Mouse (Mus musculus) kidney, embryonic 15.5 days (tissue): Measurements from ENCODE around the gene Rab11a. TPM values are rescaled to one million over a fixed set of nuclear protein-coding genes. Genes with fewer than 3 reads are reported as not detected.

Experiments
- ATAC-seq: fragments of 200-750 bp; cut with Nextera tagmentation; replicated peaks from 2 replicates; pipeline ENCODE4 v1.8.0; 2017; ENCODE audit warnings: moderate TSS enrichment; ENCODE audit not compliant: low FRiP score
- H3K27ac ChIP-seq: fragments of 300-500 bp; sonication (generic); 2 replicates; pipeline ENCODE4 v1.5.1; 2015; ENCODE audit warnings: mild to moderate bottlenecking, inconsistent platforms
- H3K27me3 ChIP-seq: fragments of 300-500 bp; sonication (generic); 2 replicates; pipeline ENCODE4 v1.6.1; 2015; ENCODE audit warnings: inconsistent platforms
- H3K36me3 ChIP-seq: fragments of 300-500 bp; sonication (generic); 2 replicates; pipeline ENCODE4 v1.6.1; 2015; ENCODE audit warnings: inconsistent platforms
- H3K4me1 ChIP-seq: fragments of 300-500 bp; sonication (generic); 2 replicates; pipeline ENCODE4 v1.6.1; 2015; ENCODE audit warnings: inconsistent platforms
- H3K4me2 ChIP-seq: fragments of 300-500 bp; sonication (generic); 2 replicates; pipeline ENCODE4 v1.6.1; 2015; ENCODE audit warnings: moderate library complexity, mild to moderate bottlenecking, inconsistent platforms
- H3K4me3 ChIP-seq: fragments of 300-500 bp; sonication (generic); replicated peaks from 2 replicates; pipeline ENCODE4 v1.5.1; 2015; ENCODE audit warnings: mild to moderate bottlenecking, inconsistent platforms
- H3K9ac ChIP-seq: fragments of 300-500 bp; sonication (generic); 2 replicates; pipeline ENCODE4 v1.6.1; 2015; ENCODE audit warnings: mild to moderate bottlenecking, inconsistent platforms
- H3K9me3 ChIP-seq: fragments of 300-500 bp; sonication (generic); replicated peaks from 2 replicates; pipeline ENCODE4 v1.6.1; 2016; ENCODE audit warnings: inconsistent platforms
- WGBS: fragments of 180-500 bp; shearing (Covaris S2); methylation state at CpG from one replicate; pipeline ENCODE4 v1.1.7; 2015; ENCODE audit warnings: mixed read lengths; 5-methylcytosine and 5-hydroxymethylcytosine counted together
- polyA plus RNA-seq: library from polyadenylated mRNA; unstranded; fragments of >200 nt; fragmentation: Nextera tagmentation; extraction: Ambion mirVana; gene quantifications from 2 replicates; pipeline ENCODE4 v1.2.1, GENCODE M21; 2015

Rab11a gene
- polyA plus RNA-seq, 1 experiment from 2014 or later, result 550 TPM

DNA sequence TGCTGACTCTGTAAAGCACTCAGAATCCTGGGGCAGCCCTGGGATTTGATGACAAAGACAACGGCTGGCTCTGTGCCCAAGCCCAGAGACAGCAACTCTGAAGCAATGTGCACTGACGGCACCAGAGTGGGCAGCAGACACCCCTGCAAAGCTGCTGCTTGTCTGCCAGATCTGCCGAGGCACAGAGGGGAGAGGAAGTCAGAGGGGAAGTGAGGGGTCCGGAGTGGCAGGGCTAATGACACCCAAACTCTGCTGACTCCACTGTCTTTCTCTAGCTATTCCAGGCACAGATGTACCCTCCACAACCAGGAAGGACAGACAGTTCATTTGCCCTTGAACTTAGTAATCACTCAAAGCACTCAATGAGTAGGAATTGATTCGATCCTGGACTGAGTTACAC lies 33.7 kb upstream of the Rab11a start:
- no peak for ATAC-seq
- Histone ChIP-seq H3K4me3 (no peak overlapping the region), H3K36me3 (no peaks in the 10 kb centered on the region), H3K27ac (no peak overlapping the region), H3K27me3 (no peaks in the 10 kb centered on the region), H3K4me2 (no peak overlapping the region), H3K9me3 (no peaks in the 10 kb centered on the region), H3K4me1 (peaks cover 3% of the 10 kb centered on the region; the same call in 1 of the 2 replicates), H3K9ac (no peak overlapping the region)
- 62% methylated on average over 5 of the region's 5 CpGs for WGBS

DNA sequence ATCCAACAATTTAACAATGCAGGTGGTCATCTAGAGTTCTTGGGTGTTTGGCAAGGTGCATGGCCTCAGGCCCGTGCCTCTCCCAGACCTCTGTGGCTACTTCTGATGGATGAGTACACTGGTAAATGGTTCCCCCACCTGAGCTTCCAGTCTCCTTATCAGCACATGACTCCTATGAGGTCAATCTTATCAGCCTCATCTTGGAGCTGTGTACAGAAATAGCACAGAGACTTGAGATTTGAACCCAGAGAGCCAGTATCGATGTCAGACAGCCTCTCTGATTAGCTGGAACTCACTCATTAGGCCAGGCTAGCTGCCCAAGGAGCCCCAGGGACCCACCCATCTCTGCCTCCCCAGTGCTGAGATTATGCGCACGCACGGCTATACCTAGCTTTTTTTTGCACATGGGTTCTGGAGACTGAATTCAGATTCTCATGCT lies 32.9 kb upstream of the Rab11a start:
- no peaks in the 10 kb centered on the region for H3K36me3 ChIP-seq
- H3K27me3 ChIP-seq, result no peaks in the 10 kb centered on the region
- no peak overlapping the region for H3K27ac ChIP-seq
- H3K9ac ChIP-seq, result no peak overlapping the region
- H3K9me3 ChIP-seq, result no peaks in the 10 kb centered on the region
- ATAC-seq, result no peak
- peaks cover 3% of the 10 kb centered on the region; the same call in 1 of the 2 replicates for H3K4me1 ChIP-seq
- no peak overlapping the region for H3K4me3 ChIP-seq
- 86% methylated on average over 5 of the region's 5 CpGs for WGBS
- H3K4me2 ChIP-seq, result no peak overlapping the region

DNA sequence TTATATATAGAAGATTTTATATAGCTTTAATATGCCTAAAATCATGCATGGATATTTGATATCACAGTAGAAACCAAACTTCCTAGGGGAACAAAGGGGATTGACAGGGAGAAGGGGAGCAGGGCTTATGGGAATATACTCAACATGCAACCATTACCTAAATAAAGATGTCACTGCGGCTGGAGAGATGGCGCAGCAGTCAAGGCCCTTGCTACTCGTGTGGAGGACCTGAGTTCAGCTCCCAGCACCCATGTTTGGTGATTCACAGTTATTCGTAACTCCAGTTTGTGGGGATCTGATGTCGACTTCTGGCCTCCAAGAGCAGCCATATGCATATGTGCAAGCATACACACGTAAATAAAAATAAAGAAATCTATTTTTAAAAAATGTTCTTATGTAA lies 32.4 kb upstream of the Rab11a start:
- no peak for ATAC-seq
- H3K9ac ChIP-seq, result no peak overlapping the region
- WGBS, result 94% methylated on average over 6 of the region's 6 CpGs

DNA sequence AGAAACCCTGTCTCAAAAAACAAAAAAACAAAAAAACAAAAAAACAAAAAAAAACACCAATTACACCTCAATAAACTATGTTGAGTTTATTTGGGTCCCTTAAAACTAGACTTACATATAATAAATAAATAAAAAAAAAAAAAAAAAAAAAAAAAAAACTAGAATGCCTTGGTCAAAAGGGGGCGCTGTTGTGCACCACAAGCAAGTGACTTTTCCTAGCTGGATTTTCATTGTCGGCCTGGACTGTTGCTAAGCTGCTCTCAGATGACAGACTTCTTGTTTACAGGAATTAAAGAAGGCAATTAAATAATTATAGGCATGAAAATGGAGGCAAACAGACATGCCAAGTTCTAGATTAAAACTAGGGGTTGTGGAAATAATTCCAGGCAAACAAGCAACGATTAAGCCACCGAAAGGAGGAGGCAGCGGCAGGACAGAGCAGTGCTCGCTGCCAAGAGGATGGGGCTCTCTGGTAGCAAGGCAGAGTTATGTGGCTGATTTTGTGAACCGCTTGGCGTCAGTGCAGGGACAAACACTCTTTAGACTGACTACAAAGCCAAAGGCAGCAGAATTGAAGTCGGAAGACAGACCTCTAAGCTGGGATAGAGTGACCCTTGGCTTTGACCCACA lies 31.6 kb upstream of the Rab11a start:
- Histone ChIP-seq H3K4me3 (no peak overlapping the region), H3K4me2 (no peak overlapping the region), H3K36me3 (no peaks in the 10 kb centered on the region), H3K27me3 (no peaks in the 10 kb centered on the region), H3K9ac (no peak overlapping the region), H3K4me1 (peaks cover 2% of the 10 kb centered on the region; the same call in 1 of the 2 replicates), H3K27ac (no peak overlapping the region), H3K9me3 (no peaks in the 10 kb centered on the region)
- 46% methylated on average over 9 of the region's 9 CpGs for WGBS
- no peak for ATAC-seq

More for the DNA sequence above, 32.4 kb upstream of the Rab11a start:
- no peak overlapping the region for H3K27ac ChIP-seq
- H3K36me3 ChIP-seq, result no peaks in the 10 kb centered on the region
- H3K27me3 ChIP-seq, result no peaks in the 10 kb centered on the region
- H3K4me1 ChIP-seq, result peaks cover 3% of the 10 kb centered on the region; the same call in 1 of the 2 replicates
- no peak overlapping the region for H3K4me2 ChIP-seq
- H3K4me3 ChIP-seq, result no peak overlapping the region
- no peaks in the 10 kb centered on the region for H3K9me3 ChIP-seq

DNA sequence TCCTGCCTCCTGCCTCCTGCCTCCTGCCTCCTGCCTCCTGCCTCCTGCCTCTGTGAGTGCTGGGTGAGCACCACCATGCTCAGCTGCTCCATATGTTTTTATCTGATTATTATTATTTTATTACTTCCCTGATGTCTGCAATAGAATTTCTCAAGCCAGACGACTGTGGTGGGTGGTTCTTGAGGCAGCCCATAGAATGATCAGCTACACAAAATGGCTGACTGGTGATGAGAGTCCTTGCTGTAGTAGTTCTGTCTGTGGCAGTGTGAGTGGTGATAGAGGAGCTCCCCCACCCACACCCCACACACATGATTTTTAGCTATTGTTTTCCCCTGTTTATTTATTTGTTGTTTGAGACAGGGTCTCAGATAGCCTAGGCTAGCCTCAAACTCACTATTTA lies 30.2 kb upstream of the Rab11a start:
- H3K4me1 ChIP-seq, result no peaks in the 10 kb centered on the region
- no peak overlapping the region for H3K4me3 ChIP-seq
- H3K9ac ChIP-seq, result no peak overlapping the region
- no peaks in the 10 kb centered on the region for H3K27me3 ChIP-seq
- no peak overlapping the region for H3K27ac ChIP-seq
- H3K4me2 ChIP-seq, result no peak overlapping the region
- 37% methylated on average over 1 of the region's 1 CpGs for WGBS
- no peaks in the 10 kb centered on the region for H3K9me3 ChIP-seq
- no peaks in the 10 kb centered on the region for H3K36me3 ChIP-seq
- no peak for ATAC-seq

DNA sequence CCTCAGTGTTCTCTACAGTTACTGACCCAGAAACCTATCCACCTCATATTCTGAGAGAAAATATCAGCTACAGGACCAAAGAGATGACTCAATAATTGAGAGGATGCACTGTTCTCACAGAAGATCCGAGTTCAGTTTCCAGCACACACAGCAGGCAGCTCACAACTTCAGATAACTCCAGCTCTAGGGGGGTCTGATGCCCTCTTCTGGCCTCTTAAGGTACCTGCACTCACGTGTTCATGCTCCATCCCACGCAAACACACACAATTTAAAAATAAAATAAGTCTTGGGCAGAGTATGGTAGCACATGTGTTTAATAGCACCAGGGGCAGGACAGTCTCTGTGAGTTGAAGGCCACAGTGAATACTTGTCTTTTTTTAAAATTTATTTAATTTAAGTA lies 28.6 kb upstream of the Rab11a start:
- H3K36me3 ChIP-seq, result no peaks in the 10 kb centered on the region

DNA sequence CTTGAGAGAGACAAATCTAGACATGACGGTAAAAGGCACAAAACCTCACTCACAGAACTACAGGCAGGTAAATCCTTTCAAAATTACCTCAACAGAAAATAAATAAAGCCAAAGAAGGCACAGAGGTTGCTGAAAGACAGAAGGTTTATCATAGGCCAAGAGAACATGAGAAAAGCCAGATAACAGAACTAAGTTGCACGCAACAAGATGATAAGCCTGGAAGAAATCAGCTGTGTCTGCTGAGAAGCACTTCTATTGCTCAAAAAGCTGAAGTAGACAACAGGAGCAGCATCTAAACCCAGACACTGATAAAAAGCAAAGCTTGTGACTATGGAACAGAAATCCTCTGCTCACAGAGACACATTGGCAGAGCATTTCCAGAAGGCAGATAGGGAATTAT lies 27.3 kb upstream of the Rab11a start:
- no peak overlapping the region for H3K27ac ChIP-seq
- H3K4me3 ChIP-seq, result no peak overlapping the region
- H3K4me1 ChIP-seq, result no peaks in the 10 kb centered on the region
- WGBS, result 85% methylated on average over 2 of the region's 2 CpGs
- no peak for ATAC-seq
- H3K9me3 ChIP-seq, result no peaks in the 10 kb centered on the region
- no peak overlapping the region for H3K4me2 ChIP-seq
- H3K9ac ChIP-seq, result no peak overlapping the region
- H3K36me3 ChIP-seq, result no peaks in the 10 kb centered on the region
- H3K27me3 ChIP-seq, result no peaks in the 10 kb centered on the region

More for the DNA sequence above, 28.6 kb upstream of the Rab11a start:
- Histone ChIP-seq H3K9ac (no peak overlapping the region), H3K4me1 (no peaks in the 10 kb centered on the region), H3K9me3 (no peaks in the 10 kb centered on the region), H3K27me3 (no peaks in the 10 kb centered on the region), H3K27ac (no peak overlapping the region), H3K4me3 (no peak overlapping the region), H3K4me2 (no peak overlapping the region)
- WGBS, result 90% methylated on average over 3 of the region's 3 CpGs
- ATAC-seq, result no peak

DNA sequence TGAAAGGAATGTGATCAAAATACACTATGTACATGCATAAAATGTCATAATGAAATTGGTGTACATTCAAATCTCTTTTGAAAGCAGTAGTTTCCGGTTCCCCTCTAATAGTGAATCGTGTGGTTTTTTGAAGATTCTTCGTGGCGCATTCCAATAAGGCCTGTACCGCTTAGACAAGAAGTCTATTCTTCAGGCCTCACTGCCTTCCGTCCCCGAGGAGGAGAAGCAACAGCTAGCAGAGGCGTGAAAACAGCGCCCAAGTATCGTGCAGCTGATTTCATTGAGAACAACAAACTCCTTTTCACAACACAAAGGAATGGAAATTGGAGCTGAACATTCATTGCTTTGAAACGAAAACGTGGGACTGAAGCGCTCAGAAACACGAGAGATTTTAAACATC lies 20.5 kb upstream of the Rab11a start:
- no peaks in the 10 kb centered on the region for H3K9me3 ChIP-seq
- no peaks in the 10 kb centered on the region for H3K27me3 ChIP-seq
- H3K4me3 ChIP-seq, result no peak overlapping the region
- no peak overlapping the region for H3K4me2 ChIP-seq
- H3K4me1 ChIP-seq, result no peaks in the 10 kb centered on the region
- no peak overlapping the region for H3K27ac ChIP-seq
- H3K9ac ChIP-seq, result no peak overlapping the region
- H3K36me3 ChIP-seq, result no peaks in the 10 kb centered on the region
- no peak for ATAC-seq
- WGBS, result 85% methylated on average over 14 of the region's 14 CpGs

DNA sequence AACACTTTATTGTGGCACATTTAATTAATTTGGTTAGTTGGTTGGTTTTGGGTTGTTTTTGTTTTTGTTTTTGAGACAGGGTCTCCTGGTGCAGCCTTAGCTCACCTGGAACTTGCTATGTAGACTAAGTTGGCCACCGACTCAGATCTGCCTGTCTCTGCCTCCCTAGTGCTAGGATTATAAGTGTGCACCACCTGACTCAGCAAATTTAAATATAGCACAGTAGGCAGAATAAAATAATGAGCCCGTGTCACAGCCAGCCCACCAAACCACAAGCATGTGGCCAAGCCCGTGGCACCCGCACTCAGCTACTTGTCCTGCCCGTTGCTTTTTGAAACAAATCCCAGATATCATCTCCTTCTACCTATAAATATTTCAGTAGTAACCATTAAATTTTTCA lies 15.0 kb upstream of the Rab11a start:
- Histone ChIP-seq H3K27me3 (no peaks in the 10 kb centered on the region), H3K4me3 (no peak overlapping the region), H3K36me3 (no peaks in the 10 kb centered on the region), H3K27ac (no peak overlapping the region), H3K9me3 (no peaks in the 10 kb centered on the region), H3K4me2 (no peak overlapping the region), H3K4me1 (no peaks in the 10 kb centered on the region), H3K9ac (no peak overlapping the region)
- 91% methylated on average over 5 of the region's 5 CpGs for WGBS
- ATAC-seq, result no peak

DNA sequence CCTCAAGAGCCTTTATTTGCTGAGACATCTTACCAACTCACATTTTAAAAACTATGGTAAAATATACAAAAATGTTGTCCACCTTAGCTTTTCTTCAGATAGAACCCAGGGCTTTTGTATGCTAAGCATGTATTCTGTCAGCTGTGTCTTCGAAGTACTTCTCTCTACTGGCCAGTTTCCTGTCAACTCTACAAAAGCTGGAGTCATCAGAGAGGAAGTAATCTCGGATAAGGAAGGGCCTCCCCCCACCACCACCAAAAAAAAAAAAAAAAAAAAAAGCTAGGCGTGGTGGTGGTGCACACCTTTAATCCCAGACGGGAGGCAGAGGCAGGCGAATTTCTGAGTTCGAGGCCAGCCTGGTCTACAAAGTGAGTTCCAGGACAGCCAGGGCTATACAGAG lies 11.8 kb upstream of the Rab11a start:
- ATAC-seq, result no peak
- no peak overlapping the region for H3K4me2 ChIP-seq
- no peak overlapping the region for H3K27ac ChIP-seq
- H3K27me3 ChIP-seq, result no peaks in the 10 kb centered on the region
- no peaks in the 10 kb centered on the region for H3K4me1 ChIP-seq
- H3K36me3 ChIP-seq, result no peaks in the 10 kb centered on the region
- H3K9me3 ChIP-seq, result no peaks in the 10 kb centered on the region
- no peak overlapping the region for H3K9ac ChIP-seq
- 80% methylated on average over 6 of the region's 6 CpGs for WGBS
- no peak overlapping the region for H3K4me3 ChIP-seq

DNA sequence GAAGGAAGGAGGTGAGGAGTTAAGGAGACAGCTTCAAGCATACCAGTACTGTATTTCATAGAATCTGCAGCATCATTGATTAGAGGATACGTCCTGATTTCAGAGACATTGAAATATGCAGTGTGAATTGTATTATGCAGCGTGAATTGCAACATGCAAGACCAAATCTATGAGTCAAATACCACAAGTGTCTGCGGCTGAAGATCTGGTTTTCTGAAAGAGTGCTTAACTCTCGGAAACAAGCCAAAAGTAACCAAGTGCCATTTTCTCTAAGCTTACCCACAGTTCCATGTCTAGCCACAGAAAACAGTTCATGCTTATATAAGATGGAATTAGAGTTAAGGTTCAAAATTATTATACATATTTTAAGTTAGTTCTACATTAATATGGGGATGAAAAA lies 10.2 kb upstream of the Rab11a start:
- no peaks in the 10 kb centered on the region for H3K27me3 ChIP-seq
- H3K9ac ChIP-seq, result no peak overlapping the region
- H3K4me1 ChIP-seq, result no peaks in the 10 kb centered on the region
- H3K4me2 ChIP-seq, result no peak overlapping the region
- no peaks in the 10 kb centered on the region for H3K9me3 ChIP-seq
- WGBS, result 78% methylated on average over 4 of the region's 4 CpGs
- ATAC-seq, result no peak
- no peak overlapping the region for H3K4me3 ChIP-seq
- H3K36me3 ChIP-seq, result no peaks in the 10 kb centered on the region
- no peak overlapping the region for H3K27ac ChIP-seq

DNA sequence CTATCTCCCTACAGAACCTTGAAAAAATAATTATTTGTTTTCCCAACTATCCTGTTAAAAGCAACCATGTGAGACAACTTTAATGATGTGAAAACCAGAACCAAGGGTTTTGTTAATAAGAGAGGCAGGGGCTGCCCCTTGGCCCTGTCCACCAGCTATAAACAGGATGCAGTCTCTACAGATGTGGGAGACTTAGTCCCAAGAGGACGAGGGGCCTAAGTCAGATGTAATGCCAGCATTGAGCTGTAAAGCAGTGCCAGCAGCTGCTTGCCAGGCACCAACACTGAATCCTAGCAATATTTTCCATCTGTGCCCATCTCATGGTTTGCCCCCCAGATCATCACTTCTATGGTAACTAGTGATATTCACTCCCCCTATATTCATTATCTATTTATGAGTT lies 4.9 kb upstream of the Rab11a start:
- no peaks in the 10 kb centered on the region for H3K4me1 ChIP-seq
- H3K9ac ChIP-seq, result no peak overlapping the region
- no peak for ATAC-seq
- H3K36me3 ChIP-seq, result no peaks in the 10 kb centered on the region
- no peak overlapping the region for H3K27ac ChIP-seq
- no peak overlapping the region for H3K4me2 ChIP-seq
- no peak overlapping the region for H3K4me3 ChIP-seq
- WGBS, result 58% methylated on average over 1 of the region's 1 CpGs
- H3K27me3 ChIP-seq, result no peaks in the 10 kb centered on the region
- no peaks in the 10 kb centered on the region for H3K9me3 ChIP-seq

DNA sequence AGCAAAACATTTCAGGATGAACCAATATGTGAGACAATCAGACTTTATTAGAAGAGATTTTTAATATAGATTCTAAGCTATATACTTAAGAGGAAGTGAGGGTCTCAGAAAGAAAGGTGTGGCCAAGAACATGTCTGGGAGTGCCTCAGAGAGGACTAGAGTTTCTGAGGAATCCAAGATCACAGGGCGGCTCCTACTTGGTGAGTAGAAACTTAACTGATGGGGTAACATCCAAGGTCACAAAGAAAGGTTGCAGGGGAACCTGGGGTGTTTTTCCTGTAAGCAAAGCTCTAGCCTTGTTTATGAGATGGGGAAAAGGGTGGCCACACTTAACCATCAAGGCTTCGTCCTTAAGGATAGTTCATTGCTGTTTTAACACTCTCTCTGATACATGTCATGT lies 1.4 kb upstream of the Rab11a start:
- Histone ChIP-seq H3K27ac (no peak overlapping the region), H3K27me3 (no peaks in the 10 kb centered on the region), H3K4me3 (no peak overlapping the region), H3K36me3 (no peaks in the 10 kb centered on the region), H3K9me3 (no peaks in the 10 kb centered on the region), H3K9ac (no peak overlapping the region), H3K4me2 (no peak overlapping the region), H3K4me1 (peaks cover 13% of the 10 kb centered on the region)
- no peak for ATAC-seq
- 69% methylated on average over 2 of the region's 2 CpGs for WGBS
